Mouse (Mus musculus): ENCODE measurements around the gene Glt28d2. TPM values are rescaled to one million over a fixed set of nuclear protein-coding genes. Genes with fewer than 3 reads are reported as not detected.

Gene Glt28d2
- polyA plus RNA-seq, 1 experiment from 2014 or later = 0.08 TPM

Other genes starting within 250 kb of the Glt28d2 start
- gene Fam160a1, start 70.2 kb downstream of the Glt28d2 start, polyA plus RNA-seq (2015; fragmentation: Nextera tagmentation; extraction: Ambion mirVana) = 0.13 and 0.21 TPM in 2 replicates
- 0.48 and 0.55 TPM in 2 replicates for gene Gm37240, start within 50 bp of the Glt28d2 start, polyA plus RNA-seq (2015; fragmentation: Nextera tagmentation; extraction: Ambion mirVana)
- gene Sh3d19, start 83.6 kb upstream of the Glt28d2 start, polyA plus RNA-seq (2015; fragmentation: Nextera tagmentation; extraction: Ambion mirVana) = 4.7 and 5.6 TPM in 2 replicates
- not detected in 2 replicates for gene Prss48, start 115.0 kb upstream of the Glt28d2 start, polyA plus RNA-seq (2015; fragmentation: Nextera tagmentation; extraction: Ambion mirVana)